Mouse (Mus musculus) forebrain, embryonic 14.5 days (tissue): ENCODE data around the gene Podnl1. TPM values are rescaled to one million over a fixed set of nuclear protein-coding genes. Genes with fewer than 3 reads are reported as not detected.

ENCODE experiments used
- ATAC-seq: fragments of 200-750 bp; cut with Nextera tagmentation; 2 replicates; pipeline ENCODE4 v1.8.0; 2017; ENCODE audit warnings: mild to moderate bottlenecking, moderate library complexity
- DNase-seq: peaks from one replicate; pipeline ENCODE4 v3.0.0-alpha.2; 2015; ENCODE audit warnings: low spot score
- H3K27ac ChIP-seq: fragments of 300-500 bp; sonication (generic); 2 replicates; pipeline ENCODE4 v1.5.1; 2014; ENCODE audit warnings: low read depth, mild to moderate bottlenecking, control low read depth, low read length, moderate library complexity
- H3K27me3 ChIP-seq: fragments of 300-500 bp; sonication (generic); replicated peaks from 2 replicates; pipeline ENCODE4 v1.6.1; 2014; ENCODE audit warnings: low read length, control low read depth, mixed read lengths; ENCODE audit not compliant: control insufficient read depth, insufficient read depth
- H3K36me3 ChIP-seq: fragments of 300-500 bp; sonication (generic); 2 replicates; pipeline ENCODE4 v1.6.1; 2014; ENCODE audit warnings: low read length, control low read depth; ENCODE audit not compliant: control insufficient read depth, insufficient read depth
- H3K4me1 ChIP-seq: fragments of 300-500 bp; sonication (generic); 2 replicates; pipeline ENCODE4 v1.6.1; 2014; ENCODE audit warnings: antibody characterized with exemption, low read length, control low read depth; ENCODE audit not compliant: control insufficient read depth, insufficient read depth
- H3K4me2 ChIP-seq: fragments of 300-500 bp; sonication (generic); 2 replicates; pipeline ENCODE4 v1.6.1; 2014; ENCODE audit warnings: mild to moderate bottlenecking, control low read depth, low read length
- H3K4me3 ChIP-seq: fragments of 300-500 bp; sonication (generic); 2 replicates; pipeline ENCODE4 v1.5.1; 2014; ENCODE audit warnings: low read depth, low read length, control low read depth
- H3K9ac ChIP-seq: fragments of 300-500 bp; sonication (generic); 2 replicates; pipeline ENCODE4 v1.6.1; 2014; ENCODE audit warnings: mild to moderate bottlenecking, low read length, control low read depth, moderate library complexity
- H3K9me3 ChIP-seq: fragments of 300-500 bp; sonication (generic); replicated peaks from 2 replicates; pipeline ENCODE4 v1.6.1; 2016; ENCODE audit warnings: low read length, control low read depth, mixed read lengths; ENCODE audit not compliant: control insufficient read depth
- WGBS: fragments of 180-500 bp; shearing (Covaris S2); extraction: QIAGEN DNeasy Blood & Tissue Kit; methylation state at CpG from one replicate; pipeline ENCODE4 v1.1.7; 2014; 5-methylcytosine and 5-hydroxymethylcytosine counted together
- polyA plus RNA-seq: library from polyadenylated mRNA; unstranded; fragments of >200 nt; fragmentation: Nextera tagmentation; extraction: Ambion mirVana; gene quantifications from 2 replicates; pipeline ENCODE4 v1.2.1, GENCODE M21; 2014

The Podnl1 gene
- polyA plus RNA-seq, 1 experiment from 2014 or later = 0.23 TPM

GRCm38 (mm10) chr8:84140838-84141237 is 15.0 kb downstream of the Podnl1 start:
- no peaks in the 10 kb centered on the region for H3K9me3 ChIP-seq
- H3K9ac ChIP-seq = no peak overlapping the region
- WGBS = 87% methylated on average over 4 of the region's 4 CpGs
- no peaks in the 10 kb centered on the region for H3K4me1 ChIP-seq
- DNase-seq (no peak), ATAC-seq (no peak)
- H3K27ac ChIP-seq = no peak overlapping the region
- no peak overlapping the region for H3K4me3 ChIP-seq
- H3K4me2 ChIP-seq = no peak overlapping the region
- peaks cover 85% of the 10 kb centered on the region for H3K36me3 ChIP-seq
- H3K27me3 ChIP-seq = no peaks in the 10 kb centered on the region

- Histone ChIP-seq H3K27me3 (no peaks in the 10 kb centered on the region), H3K36me3 (peaks cover 46% of the 10 kb centered on the region), H3K9me3 (no peaks in the 10 kb centered on the region), H3K9ac (no peak overlapping the region), H3K4me3 (no peak overlapping the region), H3K4me2 (no peak overlapping the region), H3K27ac (no peak overlapping the region), H3K4me1 (peaks cover 11% of the 10 kb centered on the region)
- no peak for DNase-seq
- WGBS = 92% methylated on average over 8 of the region's 8 CpGs
- ATAC-seq = no peak
Measured at GRCm38 (mm10) chr8:84144636-84145245, 19.0 kb downstream of the Podnl1 start.

GRCm38 (mm10) chr8:84147324-84147766 is 21.6 kb downstream of the Podnl1 start:
- ATAC-seq (0 out of 2 replicates have a peak, but pooled peaks have one; percentile 14), DNase-seq (peak; percentile 10)
- no peaks in the 10 kb centered on the region for H3K9me3 ChIP-seq
- H3K36me3 ChIP-seq = peaks cover 23% of the 10 kb centered on the region
- H3K9ac ChIP-seq = peak overlapping the region; percentile 87
- no peak overlapping the region for H3K27ac ChIP-seq
- peaks cover 11% of the 10 kb centered on the region for H3K4me1 ChIP-seq
- 5% methylated on average over 14 of the region's 14 CpGs for WGBS
- no peaks in the 10 kb centered on the region for H3K27me3 ChIP-seq
- H3K4me2 ChIP-seq = peak overlapping the region; percentile 83
- H3K4me3 ChIP-seq = peak overlapping the region; percentile 69

GRCm38 (mm10) chr8:84147769-84148530 is 22.2 kb downstream of the Podnl1 start, which contains the start of the genes Cc2d1a and 4930432K21Rik:
Gene Cc2d1a, minus strand, starts transcription at chr8:84147936.
Gene 4930432K21Rik, plus strand, starts transcription at chr8:84148025.
- Histone ChIP-seq H3K4me3 (peak within 1 kb of the TSS; percentile 69), H3K27ac (no peak within 1 kb of the TSS), H3K36me3 (peaks cover 16% of the 10 kb centered on the region), H3K9ac (peak within 1 kb of the TSS; percentile 87), H3K9me3 (no peaks in the 10 kb centered on the region), H3K4me2 (peak within 1 kb of the TSS; percentile 83), H3K4me1 (peaks cover 11% of the 10 kb centered on the region), H3K27me3 (no peaks in the 10 kb centered on the region)
- DNase-seq (peak; percentile 98), ATAC-seq (peak; percentile 97)
- WGBS = 21% methylated on average over 45 of the region's 49 CpGs

GRCm38 (mm10) chr8:84148531-84148850 is 22.7 kb downstream of the Podnl1 start:
- peaks cover 11% of the 10 kb centered on the region for H3K4me1 ChIP-seq
- 92% methylated on average over 5 of the region's 5 CpGs for WGBS
- H3K4me2 ChIP-seq = peak overlapping the region; percentile 83
- peak overlapping the region; percentile 87; the same call in 1 of the 2 replicates for H3K9ac ChIP-seq
- peak overlapping the region; percentile 69; the same call in 1 of the 2 replicates for H3K4me3 ChIP-seq
- ATAC-seq (no peak), DNase-seq (no peak)
- no peak overlapping the region for H3K27ac ChIP-seq
- no peaks in the 10 kb centered on the region for H3K27me3 ChIP-seq
- H3K36me3 ChIP-seq = peaks cover 11% of the 10 kb centered on the region
- H3K9me3 ChIP-seq = no peaks in the 10 kb centered on the region

- ATAC-seq (no peak), DNase-seq (no peak)
- no peak overlapping the region for H3K27ac ChIP-seq
- H3K4me3 ChIP-seq = no peak overlapping the region
- no peaks in the 10 kb centered on the region for H3K27me3 ChIP-seq
- WGBS = 79% methylated on average over 3 of the region's 3 CpGs
- no peak overlapping the region for H3K9ac ChIP-seq
- H3K4me1 ChIP-seq = peaks cover 11% of the 10 kb centered on the region
- no peak overlapping the region for H3K4me2 ChIP-seq
- peaks cover 4% of the 10 kb centered on the region; the same call in 1 of the 2 replicates for H3K36me3 ChIP-seq
- no peaks in the 10 kb centered on the region for H3K9me3 ChIP-seq
Measured at GRCm38 (mm10) chr8:84149181-84149580, 23.4 kb downstream of the Podnl1 start.

GRCm38 (mm10) chr8:84157620-84158019 is 31.8 kb downstream of the Podnl1 start:
- no peak overlapping the region for H3K4me3 ChIP-seq
- no peak overlapping the region for H3K4me2 ChIP-seq
- no peaks in the 10 kb centered on the region for H3K4me1 ChIP-seq
- no peaks in the 10 kb centered on the region for H3K9me3 ChIP-seq
- H3K36me3 ChIP-seq = 0 out of 2 replicates have a peak, but pooled peaks cover 4% of the 10 kb centered on the region
- no peak overlapping the region for H3K9ac ChIP-seq
- no peaks in the 10 kb centered on the region for H3K27me3 ChIP-seq
- H3K27ac ChIP-seq = no peak overlapping the region
- ATAC-seq = no peak
- WGBS = 96% methylated on average over 4 of the region's 4 CpGs
- no peak for DNase-seq

GRCm38 (mm10) chr8:84167696-84168095 is 41.9 kb downstream of the Podnl1 start:
- ATAC-seq (no peak), DNase-seq (no peak)
- Histone ChIP-seq H3K9me3 (no peaks in the 10 kb centered on the region), H3K4me3 (no peak overlapping the region), H3K4me2 (no peak overlapping the region), H3K36me3 (peaks cover 22% of the 10 kb centered on the region), H3K4me1 (no peaks in the 10 kb centered on the region), H3K27me3 (no peaks in the 10 kb centered on the region), H3K9ac (no peak overlapping the region), H3K27ac (no peak overlapping the region)
- 79% methylated on average over 2 of the region's 2 CpGs for WGBS

- WGBS = 85% methylated on average over 5 of the region's 5 CpGs
- Histone ChIP-seq H3K4me2 (no peak overlapping the region), H3K36me3 (peaks cover 35% of the 10 kb centered on the region), H3K9me3 (no peaks in the 10 kb centered on the region), H3K27ac (no peak overlapping the region), H3K9ac (no peak overlapping the region), H3K4me3 (no peak overlapping the region), H3K4me1 (no peaks in the 10 kb centered on the region), H3K27me3 (no peaks in the 10 kb centered on the region)
- DNase-seq (no peak), ATAC-seq (no peak)
Measured at GRCm38 (mm10) chr8:84170096-84170495, 44.3 kb downstream of the Podnl1 start.
